Mouse (Mus musculus): ENCODE measurements around the gene Wtap. TPM values are rescaled to one million over a fixed set of nuclear protein-coding genes. Genes with fewer than 3 reads are reported as not detected.
"Not testable (repeated sequence)": the region's sequence is repeated elsewhere in the genome, so short reads cannot be mapped to it uniquely, and the experiment has no call there.

Gene Wtap
- polyA plus RNA-seq, 1 experiment, result 31.2 TPM

- Histone ChIP-seq H3K36me3 (ENCODE audit: control insufficient read depth, insufficient read depth, low read length) (no peaks in the 10 kb centered on the region), H3K4me3 (ENCODE audit: control insufficient read depth, insufficient read depth, low read length) (peak overlapping the region; percentile 84), H3K4me1 (replicated peaks; ENCODE audit: control insufficient read depth, insufficient read depth, low read length) (peaks cover 3% of the 10 kb centered on the region; the same call in 1 of the 2 replicates), H3K27me3 (ENCODE audit: control insufficient read depth, insufficient read depth, low read length) (no peaks in the 10 kb centered on the region), H3K27ac (ENCODE audit: control insufficient read depth, insufficient read depth, low read length) (peak overlapping the region; percentile 93)
- under 1% methylated on average over 12 of the region's 12 CpGs for WGBS
- peak; percentile 33 for DNase-seq
- no peak for TF ChIP-seq POLR2A (IDR thresholded peaks at IDR 0.05; ENCODE audit: control insufficient read depth, extremely low read depth, insufficient read depth, low read length, poor library complexity)
- no peak for TF ChIP-seq CTCF (IDR thresholded peaks at IDR 0.05; ENCODE audit: borderline replicate concordance, control insufficient read depth, extremely low read depth, insufficient read depth, low read length, poor library complexity)
Measured at GRCm38 (mm10) chr17:12991194-12991634, 2.8 kb downstream of the Wtap start.

DNA sequence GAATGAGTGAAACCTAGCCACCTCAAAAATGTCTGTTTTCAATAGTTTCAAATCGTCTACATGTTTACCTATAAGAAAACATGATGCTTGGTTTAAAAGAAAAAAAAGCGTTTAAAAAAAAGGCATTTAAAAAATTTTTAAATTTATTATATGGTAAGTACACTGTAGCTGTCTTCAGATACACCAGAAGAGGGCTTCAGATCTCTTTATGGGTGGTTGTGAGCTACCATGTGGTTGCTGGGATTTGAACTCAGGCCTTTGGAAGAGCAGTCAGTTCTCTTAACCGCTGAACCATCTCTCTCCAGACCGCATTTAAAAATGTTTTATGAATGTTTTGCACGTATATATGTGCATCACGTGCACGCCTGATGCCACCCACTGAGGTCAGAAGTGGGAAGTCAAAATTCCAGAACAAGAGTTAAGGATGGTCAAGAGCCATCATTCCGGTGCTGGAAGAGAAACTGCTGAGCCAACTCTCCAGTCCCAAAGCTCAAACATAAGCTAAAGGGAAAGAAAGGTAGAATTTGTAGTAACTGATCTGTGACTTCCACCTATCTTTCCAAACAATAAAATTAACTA lies 3.3 kb downstream of the Wtap start:
- Histone ChIP-seq H3K4me3 (ENCODE audit: control insufficient read depth, insufficient read depth, low read length) (peak overlapping the region; percentile 28; the same call in 1 of the 2 replicates), H3K27me3 (ENCODE audit: control insufficient read depth, insufficient read depth, low read length) (no peaks in the 10 kb centered on the region), H3K36me3 (ENCODE audit: control insufficient read depth, insufficient read depth, low read length) (no peaks in the 10 kb centered on the region), H3K4me1 (replicated peaks; ENCODE audit: control insufficient read depth, insufficient read depth, low read length) (peaks cover 3% of the 10 kb centered on the region; the same call in 1 of the 2 replicates), H3K27ac (ENCODE audit: control insufficient read depth, insufficient read depth, low read length) (no peak overlapping the region)
- DNase-seq, result no peak
- TF ChIP-seq POLR2A (IDR thresholded peaks at IDR 0.05; ENCODE audit: control insufficient read depth, extremely low read depth, insufficient read depth, low read length, poor library complexity) (no peak), CTCF (IDR thresholded peaks at IDR 0.05; ENCODE audit: borderline replicate concordance, control insufficient read depth, extremely low read depth, insufficient read depth, low read length, poor library complexity) (no peak)
- 13% methylated on average over 8 of the region's 8 CpGs for WGBS

DNA sequence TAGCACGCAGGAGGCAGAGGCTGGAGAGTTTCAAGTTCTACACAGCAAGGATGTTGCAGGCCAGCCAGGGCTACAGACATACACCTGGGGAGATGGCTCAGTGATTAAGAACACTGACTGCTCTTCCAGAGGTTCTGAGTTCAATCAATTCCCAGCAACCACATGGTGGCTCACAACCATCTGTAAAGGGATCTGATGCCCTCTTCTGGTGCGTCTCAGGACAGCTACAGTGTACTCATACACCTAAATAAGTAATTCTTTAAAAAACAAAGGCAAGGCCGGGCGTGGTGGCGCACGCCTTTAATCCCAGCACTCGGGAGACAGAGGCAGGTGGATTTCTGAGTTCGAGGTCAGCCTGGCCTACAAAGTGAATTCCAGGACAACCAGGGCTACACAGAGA lies 5.9 kb downstream of the Wtap start:
- not testable (repeated sequence) for H3K4me1 ChIP-seq (replicated peaks; ENCODE audit: control insufficient read depth, insufficient read depth, low read length)
- H3K36me3 ChIP-seq (ENCODE audit: control insufficient read depth, insufficient read depth, low read length), result peaks cover 21% of the 10 kb centered on the region
- 86% methylated on average over 8 of the region's 8 CpGs for WGBS

GRCm38 (mm10) chr17:12983988-12984387 lies 10.0 kb downstream of the Wtap start:
- no peak for DNase-seq
- no peaks in the 10 kb centered on the region; the same call in 1 of the 2 replicates for H3K4me1 ChIP-seq (replicated peaks; ENCODE audit: control insufficient read depth, insufficient read depth, low read length)
- TF ChIP-seq CTCF (IDR thresholded peaks at IDR 0.05; ENCODE audit: borderline replicate concordance, control insufficient read depth, extremely low read depth, insufficient read depth, low read length, poor library complexity) (no peak), POLR2A (IDR thresholded peaks at IDR 0.05; ENCODE audit: control insufficient read depth, extremely low read depth, insufficient read depth, low read length, poor library complexity) (no peak)
- no peak overlapping the region for H3K4me3 ChIP-seq (ENCODE audit: control insufficient read depth, insufficient read depth, low read length)
- H3K36me3 ChIP-seq (ENCODE audit: control insufficient read depth, insufficient read depth, low read length), result peaks cover 56% of the 10 kb centered on the region
- no peaks in the 10 kb centered on the region for H3K27me3 ChIP-seq (ENCODE audit: control insufficient read depth, insufficient read depth, low read length)
- no peak overlapping the region for H3K27ac ChIP-seq (ENCODE audit: control insufficient read depth, insufficient read depth, low read length)
- WGBS, result 23% methylated on average over 2 of the region's 2 CpGs

More for the DNA sequence above, 5.9 kb downstream of the Wtap start:
- peak; percentile 19 for DNase-seq
- not testable (repeated sequence) for H3K4me3 ChIP-seq (ENCODE audit: control insufficient read depth, insufficient read depth, low read length); H3K27ac ChIP-seq (ENCODE audit: control insufficient read depth, insufficient read depth, low read length); H3K27me3 ChIP-seq (ENCODE audit: control insufficient read depth, insufficient read depth, low read length)

- no peak overlapping the region for H3K4me3 ChIP-seq (ENCODE audit: control insufficient read depth, insufficient read depth, low read length)
- no peaks in the 10 kb centered on the region for H3K4me1 ChIP-seq (replicated peaks; ENCODE audit: control insufficient read depth, insufficient read depth, low read length)
- H3K36me3 ChIP-seq (ENCODE audit: control insufficient read depth, insufficient read depth, low read length), result peaks cover 75% of the 10 kb centered on the region
- H3K27ac ChIP-seq (ENCODE audit: control insufficient read depth, insufficient read depth, low read length), result no peak overlapping the region
- WGBS, result 100% methylated on average over 1 of the region's 1 CpGs
- no peaks in the 10 kb centered on the region for H3K27me3 ChIP-seq (ENCODE audit: control insufficient read depth, insufficient read depth, low read length)
- DNase-seq, result no peak
- TF ChIP-seq POLR2A (IDR thresholded peaks at IDR 0.05; ENCODE audit: control insufficient read depth, extremely low read depth, insufficient read depth, low read length, poor library complexity) (no peak), CTCF (IDR thresholded peaks at IDR 0.05; ENCODE audit: borderline replicate concordance, control insufficient read depth, extremely low read depth, insufficient read depth, low read length, poor library complexity) (no peak)
Measured at GRCm38 (mm10) chr17:12978546-12978945, 15.4 kb downstream of the Wtap start.

- DNase-seq, result no peak
- TF ChIP-seq POLR2A (IDR thresholded peaks at IDR 0.05; ENCODE audit: control insufficient read depth, extremely low read depth, insufficient read depth, low read length, poor library complexity) (no peak), CTCF (IDR thresholded peaks at IDR 0.05; ENCODE audit: borderline replicate concordance, control insufficient read depth, extremely low read depth, insufficient read depth, low read length, poor library complexity) (no peak)
- 94% methylated on average over 2 of the region's 2 CpGs for WGBS
- no peak overlapping the region for H3K27ac ChIP-seq (ENCODE audit: control insufficient read depth, insufficient read depth, low read length)
- no peak overlapping the region for H3K4me3 ChIP-seq (ENCODE audit: control insufficient read depth, insufficient read depth, low read length)
- no peaks in the 10 kb centered on the region for H3K4me1 ChIP-seq (replicated peaks; ENCODE audit: control insufficient read depth, insufficient read depth, low read length)
- peaks cover 52% of the 10 kb centered on the region for H3K36me3 ChIP-seq (ENCODE audit: control insufficient read depth, insufficient read depth, low read length)
- no peaks in the 10 kb centered on the region for H3K27me3 ChIP-seq (ENCODE audit: control insufficient read depth, insufficient read depth, low read length)
Measured at GRCm38 (mm10) chr17:12973851-12974250, 20.1 kb downstream of the Wtap start.

DNA sequence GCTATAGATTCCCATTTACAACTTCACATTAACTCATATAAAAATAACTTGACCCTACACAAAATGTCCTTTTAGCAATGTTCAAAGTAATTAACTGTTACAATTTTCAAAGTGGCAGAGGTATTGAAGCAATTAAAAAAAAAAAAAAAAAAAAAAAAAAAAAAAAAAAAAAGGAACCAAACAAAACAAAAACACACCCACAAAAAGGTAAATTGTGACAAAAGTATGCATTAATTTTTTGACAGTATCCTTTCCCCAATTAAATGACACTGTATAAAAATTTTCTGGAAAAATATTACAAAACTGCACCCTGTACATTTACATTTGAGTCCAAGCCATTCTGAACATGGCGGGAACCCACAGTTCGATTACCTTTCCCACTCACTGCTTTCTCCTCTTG lies 26.8 kb downstream of the Wtap start:
- TF ChIP-seq CTCF (IDR thresholded peaks at IDR 0.05; ENCODE audit: borderline replicate concordance, control insufficient read depth, extremely low read depth, insufficient read depth, low read length, poor library complexity) (no peak), POLR2A (IDR thresholded peaks at IDR 0.05; ENCODE audit: control insufficient read depth, extremely low read depth, insufficient read depth, low read length, poor library complexity) (no peak)
- Histone ChIP-seq H3K27me3 (ENCODE audit: control insufficient read depth, insufficient read depth, low read length) (no peaks in the 10 kb centered on the region), H3K4me3 (ENCODE audit: control insufficient read depth, insufficient read depth, low read length) (no peak overlapping the region), H3K27ac (ENCODE audit: control insufficient read depth, insufficient read depth, low read length) (no peak overlapping the region), H3K36me3 (ENCODE audit: control insufficient read depth, insufficient read depth, low read length) (peaks cover 39% of the 10 kb centered on the region), H3K4me1 (replicated peaks; ENCODE audit: control insufficient read depth, insufficient read depth, low read length) (no peaks in the 10 kb centered on the region)
- DNase-seq, result no peak
- WGBS, result 95% methylated on average over 2 of the region's 2 CpGs

All from thymus, adult 2 months (tissue).